Mouse (Mus musculus) left cerebral cortex, postnatal 25 days (tissue): ENCODE data around the gene Rfx8. TPM values are rescaled to one million over a fixed set of nuclear protein-coding genes. Genes with fewer than 3 reads are reported as not detected.
"Not testable (repeated sequence)": the region's sequence is repeated elsewhere in the genome, so short reads cannot be mapped to it uniquely, and the experiment has no call there.

Experiments used
- DNase-seq, 2 experiments: peaks; one replicate each; pipeline ENCODE4 v3.0.0; 2022; ENCODE audit warnings: low spot score in 2 of 2, mixed read lengths in 1 of 2
- intact Hi-C: fragments of 180-260 bp; cut with DNase I; formaldehyde crosslinking; loops from one replicate; pipeline ENCODE4 v1.15.1; 2025
- total RNA-seq, 2 experiments: library from RNA; stranded (reverse); gene quantifications; 2 replicates each; pipeline ENCODE4 v1.2.3; 2021

Gene Rfx8
- total RNA-seq, 2 experiments from 2014 or later: 0.16 TPM; not detected in 1

GRCm38 (mm10) chr1:39656976-39657529 is 63.7 kb downstream of the Rfx8 start:
- DNase-seq: peak in 1 of 2 experiments; percentile 32
- intact Hi-C loops: no loop called here

- intact Hi-C loops: loop anchor here (5.0 kb wide), 1 partner anchor 98 kb away; no protein-coding TSS in a partner anchor
Observed at GRCm38 (mm10) chr1:39654901-39655300, 65.9 kb downstream of the Rfx8 start.

GRCm38 (mm10) chr1:39653028-39653427 is 67.8 kb downstream of the Rfx8 start:
- intact Hi-C loops: loop anchor here (5.0 kb wide), 1 partner anchor 96 kb away; no protein-coding TSS in a partner anchor
- DNase-seq: no peak

More at GRCm38 (mm10) chr1:39654901-39655300, 65.9 kb downstream of the Rfx8 start:
- not testable (repeated sequence) for DNase-seq

GRCm38 (mm10) chr1:39651241-39651548 is 69.6 kb downstream of the Rfx8 start, which contains the start of gene Creg2:
Creg2 (minus strand) TSS chr1:39651474.
- intact Hi-C loops: loop anchor here (2.0 to 5.0 kb wide), 2 partner anchors 74 to 94 kb away; partner anchors contain the start of gene Rnf149
- no peak for DNase-seq

GRCm38 (mm10) chr1:39650435-39651240 is 70.2 kb downstream of the Rfx8 start:
- DNase-seq: peak; percentile 81 to 84
- intact Hi-C loops: loop anchor here (1.0 to 5.0 kb wide), 3 partner anchors 35 to 93 kb away; partner anchors contain the start of gene Rnf149

- intact Hi-C loops: loop anchor here (1.0 to 5.0 kb wide), 3 partner anchors 35 to 93 kb away; partner anchors contain the start of gene Rnf149
- peak; percentile 74 to 92 for DNase-seq
Observed at GRCm38 (mm10) chr1:39649691-39650434, 70.9 kb downstream of the Rfx8 start.

GRCm38 (mm10) chr1:39648584-39648983 is 72.2 kb downstream of the Rfx8 start:
- DNase-seq: peak in 1 of 2 experiments; percentile 26
- intact Hi-C loops: no loop called here

- intact Hi-C loops: no loop called here
- no peak for DNase-seq
Observed at GRCm38 (mm10) chr1:39645905-39646759, 74.7 kb downstream of the Rfx8 start.

GRCm38 (mm10) chr1:39644333-39644732 is 76.5 kb downstream of the Rfx8 start:
- DNase-seq: no peak

GRCm38 (mm10) chr1:39641667-39642066 is 79.1 kb downstream of the Rfx8 start:
- intact Hi-C loops: no loop called here
- no peak for DNase-seq

More at GRCm38 (mm10) chr1:39644333-39644732, 76.5 kb downstream of the Rfx8 start:
- intact Hi-C loops: no loop called here

GRCm38 (mm10) chr1:39637139-39637538 is 83.7 kb downstream of the Rfx8 start:
- DNase-seq: peak in 1 of 2 experiments; percentile 82
- intact Hi-C loops: no loop called here

- peak in 1 of 2 experiments; percentile 32 for DNase-seq
- intact Hi-C loops: no loop called here
Observed at GRCm38 (mm10) chr1:39636660-39637059, 84.1 kb downstream of the Rfx8 start.

- intact Hi-C loops: no loop called here
Observed at GRCm38 (mm10) chr1:39636196-39636595, 84.6 kb downstream of the Rfx8 start.

GRCm38 (mm10) chr1:39628606-39629005 is 92.2 kb downstream of the Rfx8 start:
- intact Hi-C loops: no loop called here
- DNase-seq: no peak

More at GRCm38 (mm10) chr1:39636196-39636595, 84.6 kb downstream of the Rfx8 start:
- DNase-seq: no peak

- intact Hi-C loops: no loop called here
- no peak for DNase-seq
Observed at GRCm38 (mm10) chr1:39625491-39625890, 95.3 kb downstream of the Rfx8 start.

GRCm38 (mm10) chr1:39623729-39624128 is 97.1 kb downstream of the Rfx8 start:
- DNase-seq: no peak
- intact Hi-C loops: no loop called here

- DNase-seq: no peak
- intact Hi-C loops: no loop called here
Observed at GRCm38 (mm10) chr1:39623106-39623505, 97.7 kb downstream of the Rfx8 start.

- no peak for DNase-seq
- intact Hi-C loops: no loop called here
Observed at GRCm38 (mm10) chr1:39618524-39618923, 102.3 kb downstream of the Rfx8 start.

GRCm38 (mm10) chr1:39615526-39615925 is 105.3 kb downstream of the Rfx8 start:
- no peak for DNase-seq
- intact Hi-C loops: loop anchor here (1.0 kb wide), 1 partner anchor 35 kb away; no protein-coding TSS in a partner anchor
